Mouse (Mus musculus) heart, adult 18-20 months (tissue): Measurements from ENCODE around the gene Coa4. TPM values are rescaled to one million over a fixed set of nuclear protein-coding genes. Genes with fewer than 3 reads are reported as not detected.

Source experiments
- DNase-seq, 2 experiments: peaks; one replicate each; pipeline ENCODE4 v3.0.0; 2021 to 2022; ENCODE audit warnings: mixed read lengths in 1 of 2
- long read RNA-seq, 2 experiments: library from polyadenylated mRNA; stranded (forward); transcript quantifications; one replicate each; pipeline ENCODE4 v2.0.0; 2021
- total RNA-seq, 2 experiments: library from RNA; stranded (reverse); gene quantifications; 2 replicates each; pipeline ENCODE4 v1.2.3; 2021

Coa4 gene
- 10 to 100 TPM; 16.2 to 17.6 TPM for total RNA-seq
- long read RNA-seq, experiment 1, transcript Coa4-201 (2 exons, 1,391 nt) = major isoform, 16 of 18 reads
- long read RNA-seq, experiment 1, partial matches to known transcripts = 2 of 18 reads
- long read RNA-seq, experiment 1, other reads (novel, unspliced or antisense) = 0 of 18 reads
- long read RNA-seq, experiment 2, transcript Coa4-201 (2 exons, 1,391 nt) = major isoform, 17 of 22 reads
- long read RNA-seq, experiment 2, partial matches to known transcripts = 5 of 22 reads
- long read RNA-seq, experiment 2, other reads (novel, unspliced or antisense) = 0 of 22 reads

- peak; percentile 90 to 92 for DNase-seq
Measured at GRCm38 (mm10) chr7:100536804-100537518, at the start of gene Coa4. Gene Coa4 (plus strand): TSS chr7:100537071.

- no peak for DNase-seq
Measured at GRCm38 (mm10) chr7:100487301-100487700, 49.6 kb upstream of the Coa4 start.

GRCm38 (mm10) chr7:100488474-100489048 lies 48.3 kb upstream of the Coa4 start:
- no peak for DNase-seq

GRCm38 (mm10) chr7:100492391-100493116 lies 44.3 kb upstream of the Coa4 start:
- DNase-seq = no peak

- DNase-seq = peak; percentile 93
Measured at GRCm38 (mm10) chr7:100493117-100493483, 43.8 kb upstream of the Coa4 start, which contains the start of gene Ucp2. Gene Ucp2 (plus strand): TSS chr7:100493337.

- DNase-seq = peak; percentile 66 to 75
Measured at GRCm38 (mm10) chr7:100493484-100494414, 43.1 kb upstream of the Coa4 start.

- DNase-seq = peak in 1 of 2 experiments; percentile 45
Measured at GRCm38 (mm10) chr7:100494415-100494831, 42.4 kb upstream of the Coa4 start.

- DNase-seq = peak in 1 of 2 experiments; percentile 59
Measured at GRCm38 (mm10) chr7:100495042-100495441, 41.8 kb upstream of the Coa4 start.

GRCm38 (mm10) chr7:100495581-100496251 lies 41.2 kb upstream of the Coa4 start:
- DNase-seq = peak; percentile 85 to 92

GRCm38 (mm10) chr7:100496371-100496770 lies 40.5 kb upstream of the Coa4 start:
- DNase-seq = no peak

GRCm38 (mm10) chr7:100496791-100497190 lies 40.1 kb upstream of the Coa4 start:
- no peak for DNase-seq

- no peak for DNase-seq
Measured at GRCm38 (mm10) chr7:100497402-100497801, 39.5 kb upstream of the Coa4 start.

GRCm38 (mm10) chr7:100497982-100498381 lies 38.9 kb upstream of the Coa4 start:
- DNase-seq = no peak

- DNase-seq = no peak
Measured at GRCm38 (mm10) chr7:100499465-100499864, 37.4 kb upstream of the Coa4 start.

- peak; percentile 62 to 65 for DNase-seq
Measured at GRCm38 (mm10) chr7:100500276-100500977, 36.4 kb upstream of the Coa4 start.

GRCm38 (mm10) chr7:100501027-100501843 lies 35.6 kb upstream of the Coa4 start:
- DNase-seq = peak; percentile 50 to 58

GRCm38 (mm10) chr7:100501844-100502373 lies 35.0 kb upstream of the Coa4 start:
- no peak for DNase-seq

- DNase-seq = peak; percentile 35 to 37
Measured at GRCm38 (mm10) chr7:100502374-100502922, 34.4 kb upstream of the Coa4 start.

- DNase-seq = no peak
Measured at GRCm38 (mm10) chr7:100503076-100503475, 33.8 kb upstream of the Coa4 start.
